Mouse (Mus musculus) brain, embryonic 14.5 days (tissue): ENCODE measurements around the gene 4930564D02Rik. TPM values are rescaled to one million over a fixed set of nuclear protein-coding genes. Genes with fewer than 3 reads are reported as not detected.
A peak's percentile ranks its signal among the peaks of the same experiment; 100 is the strongest.

ENCODE experiments used
- DNase-seq: peaks from one replicate; pipeline ENCODE4 v3.0.0-alpha.2; 2011; ENCODE audit warnings: low read depth
- CTCF ChIP-seq: fragments of 200-500 bp; IDR thresholded peaks from 2 replicates; pipeline ENCODE4 v1.5.1; 2012; ENCODE audit warnings: inconsistent platforms, mild to moderate bottlenecking, moderate library complexity, borderline replicate concordance; ENCODE audit not compliant: insufficient read depth, insufficient read length; ENCODE audit errors: extremely low read depth
- POLR2A ChIP-seq: fragments of 200-500 bp; IDR thresholded peaks from 2 replicates; pipeline ENCODE4 v1.6.1; 2012; ENCODE audit warnings: mild to moderate bottlenecking, inconsistent platforms, borderline replicate concordance; ENCODE audit not compliant: poor library complexity, insufficient read depth, insufficient read length, severe bottlenecking; ENCODE audit errors: extremely low read depth
- polyA plus RNA-seq: library from polyadenylated mRNA; depleted of rRNA; stranded (reverse); fragments of >200 nt; gene quantifications from 2 replicates; pipeline ENCODE4 v1.2.3, GENCODE M21; 2012; rRNA removed

The 4930564D02Rik gene
- polyA plus RNA-seq, result not detected in 2 replicates

GRCm38 (mm10) chr3:105066544-105066943, at the start of gene 4930564D02Rik:
4930564D02Rik (plus strand) TSS chr3:105066844.
- DNase-seq, result no peak
- TF ChIP-seq CTCF, result no peak
- TF ChIP-seq POLR2A, result no peak

GRCm38 (mm10) chr3:105017314-105017713, 49.3 kb upstream of the 4930564D02Rik start:
- no peak for DNase-seq
- no peak for TF ChIP-seq POLR2A
- no peak for TF ChIP-seq CTCF

- no peak for TF ChIP-seq POLR2A
- no peak for TF ChIP-seq CTCF
- DNase-seq, result no peak
These were observed 48.4 kb upstream of the 4930564D02Rik start for GRCm38 (mm10) chr3:105018085-105018782.

GRCm38 (mm10) chr3:105018783-105019105, 47.9 kb upstream of the 4930564D02Rik start:
- TF ChIP-seq CTCF (no peak), POLR2A (no peak)
- DNase-seq, result no peak

- TF ChIP-seq CTCF (no peak), POLR2A (no peak)
- DNase-seq, result no peak
These were observed 46.6 kb upstream of the 4930564D02Rik start for GRCm38 (mm10) chr3:105019826-105020692.

- TF ChIP-seq POLR2A (no peak), CTCF (no peak)
- DNase-seq, result no peak
These were observed 43.2 kb upstream of the 4930564D02Rik start for GRCm38 (mm10) chr3:105023371-105024005.

- DNase-seq, result no peak
- TF ChIP-seq CTCF, result no peak
- TF ChIP-seq POLR2A, result no peak
These were observed 30.3 kb upstream of the 4930564D02Rik start for GRCm38 (mm10) chr3:105036281-105036847.

- no peak for DNase-seq
- TF ChIP-seq POLR2A (no peak), CTCF (no peak)
These were observed 29.3 kb upstream of the 4930564D02Rik start for GRCm38 (mm10) chr3:105037240-105037770.

- TF ChIP-seq CTCF, result no peak
- TF ChIP-seq POLR2A, result no peak
- DNase-seq, result peak; percentile 67
These were observed 26.6 kb upstream of the 4930564D02Rik start for GRCm38 (mm10) chr3:105040002-105040401.

GRCm38 (mm10) chr3:105040983-105041625, 25.5 kb upstream of the 4930564D02Rik start:
- DNase-seq, result no peak
- no peak for TF ChIP-seq POLR2A
- TF ChIP-seq CTCF, result no peak
